Mouse (Mus musculus) lung, postnatal 0 days (tissue): ENCODE data around the gene Med16.

Source experiments
- CTCF ChIP-seq: IDR thresholded peaks from 2 replicates; pipeline ENCODE4 v1.5.1; 2016; ENCODE audit warnings: antibody characterized with exemption, mild to moderate bottlenecking
- EP300 ChIP-seq: IDR thresholded peaks from 2 replicates; pipeline ENCODE4 v1.6.1; 2016; ENCODE audit warnings: antibody characterized with exemption, mild to moderate bottlenecking, control low read depth

DNA sequence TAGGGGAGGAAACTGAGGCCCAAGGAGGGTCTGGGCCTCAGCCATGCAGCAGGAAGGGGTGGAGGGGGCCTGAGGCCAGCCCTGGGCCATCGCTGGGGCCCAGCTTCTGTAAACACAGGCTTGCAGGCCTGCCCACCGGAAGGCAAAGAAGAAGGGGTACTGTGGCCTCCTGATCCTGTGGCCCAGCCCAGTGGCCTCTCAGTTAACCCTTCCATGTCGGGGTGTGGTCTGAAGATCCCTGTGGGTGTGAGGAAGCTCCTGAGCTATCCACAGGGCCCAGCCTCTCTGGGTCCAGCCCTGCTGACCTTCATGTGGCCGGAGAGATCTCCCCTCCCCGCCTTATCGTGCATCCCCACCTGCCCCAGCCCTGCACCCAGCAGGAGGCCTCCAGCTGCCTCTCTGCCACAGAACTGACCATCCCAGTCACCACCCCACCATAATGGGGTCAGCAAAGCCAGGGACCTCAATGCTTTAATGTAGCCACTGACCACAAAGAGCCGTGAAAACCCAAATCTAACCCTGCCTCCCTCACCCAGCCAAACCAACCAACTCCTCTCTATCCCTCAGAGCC is 38.1 kb upstream of the Med16 start:
- TF ChIP-seq CTCF, result no peak
- TF ChIP-seq EP300, result no peak
